8 mouse cellular contexts compared by ENCODE assay signal in genomic region chr9:52167506-52167862, GRCm38 (mm10). TPM values are rescaled to one million over a fixed set of nuclear protein-coding genes. Genes with fewer than 3 reads are reported as not detected.
DNase-seq lines count a peak whose midpoint lies in the region; ATAC-seq and TF ChIP-seq lines count a peak whose summit lies in the region.

No protein-coding gene starts in this region.

- H3K4me3 ChIP-seq in bone marrow, adult 2 months (replicated peaks; ENCODE audit: control insufficient read depth, low read depth, low read length): peak overlapping the region; percentile 68
- peak overlapping the region; percentile 92 for H3K4me3 ChIP-seq in forebrain, embryonic 16.5 days (replicated peaks; ENCODE audit: low read length)
- H3K4me3 ChIP-seq in macrophage (ENCODE audit: inconsistent target): peak overlapping the region; percentile 65

- WGBS in bone marrow, adult 2 months: 21% methylated on average over 8 of the region's 8 CpGs
- WGBS in forebrain, embryonic 16.5 days: under 1% methylated on average over 8 of the region's 8 CpGs
- WGBS in macrophage (ENCODE audit: missing documents): 21% methylated on average over 8 of the region's 8 CpGs

- no peak for TF ChIP-seq CTCF in bone marrow, adult 2 months (IDR thresholded peaks at IDR 0.05; ENCODE audit: control insufficient read depth, insufficient read depth, low read length)

- no peak for TF ChIP-seq POLR2A in bone marrow, adult 2 months (IDR thresholded peaks at IDR 0.05; ENCODE audit: borderline replicate concordance, control insufficient read depth, low read depth, low read length)

- no peaks in the 10 kb centered on the region for H3K9me3 ChIP-seq in forebrain, embryonic 16.5 days (ENCODE audit: control insufficient read depth, low read length)

- peaks cover 3% of the 10 kb centered on the region; the same call in 1 of the 2 replicates for H3K36me3 ChIP-seq in forebrain, embryonic 16.5 days (ENCODE audit: control insufficient read depth, insufficient read depth)
- no peaks in the 10 kb centered on the region for H3K36me3 ChIP-seq in macrophage (ENCODE audit: inconsistent target)

- H3K4me2 ChIP-seq in forebrain, embryonic 16.5 days (ENCODE audit: low read length): peak overlapping the region; percentile 57

- peak overlapping the region; percentile 98 for H3K9ac ChIP-seq in forebrain, embryonic 16.5 days (replicated peaks; ENCODE audit: low read depth, low read length)

- DNase-seq in layer of hippocampus, adult 11-12 months (ENCODE audit: low spot score): peak; percentile 21
- no peak for DNase-seq in layer of hippocampus, postnatal 25 days (ENCODE audit: extremely low spot score in 1 of 2, low spot score in 1 of 2)
- no peak for DNase-seq in retina, embryonic 14.5 days (ENCODE audit: low spot score)
- no peak for DNase-seq in adrenal gland, adult 2 months
- no peak for DNase-seq in embryo, embryonic 9.5 days (ENCODE audit: extremely low spot score)

- H3K27ac ChIP-seq in bone marrow, adult 2 months (ENCODE audit: control insufficient read depth, insufficient read depth, low read depth, low read length, poor library complexity): no peak overlapping the region
- H3K27ac ChIP-seq in forebrain, embryonic 16.5 days (ENCODE audit: low read length): peak overlapping the region; percentile 96
- peak overlapping the region; percentile 43 for H3K27ac ChIP-seq in macrophage

- H3K27me3 ChIP-seq in forebrain, embryonic 16.5 days (replicated peaks; ENCODE audit: control insufficient read depth, insufficient read depth, low read length): no peaks in the 10 kb centered on the region

- H3K79me2 ChIP-seq in macrophage (ENCODE audit: inconsistent target): peaks cover 54% of the 10 kb centered on the region

- peak; percentile 19; the same call in 1 of the 2 replicates for ATAC-seq in forebrain, embryonic 16.5 days

- H3K4me1 ChIP-seq in bone marrow, adult 2 months (ENCODE audit: control insufficient read depth, insufficient read depth, low read length): no peaks in the 10 kb centered on the region; the same call in 1 of the 2 replicates
- H3K4me1 ChIP-seq in forebrain, embryonic 16.5 days (replicated peaks; ENCODE audit: control insufficient read depth, insufficient read depth, low read length): peaks cover 34% of the 10 kb centered on the region

RNA-seq across cellular contexts. Expression of gene Zc3h12c, which starts 0.9 kb away (rescaled TPM):
- 10 to 100 TPM in 1 of 2 experiments, 1 to 10 TPM in 1; 9.2 to 10.4 TPM for total RNA-seq in layer of hippocampus, postnatal 25 days (2021)
- polyA plus RNA-seq in bone marrow, adult 2 months (2011; ENCODE audit: insufficient read depth, insufficient read length, low replicate concordance, missing spikeins): 0.59 and 2.1 TPM in 2 replicates
- polyA plus RNA-seq in forebrain, embryonic 16.5 days (2015; fragmentation: Nextera tagmentation; extraction: Ambion mirVana): 6.4 and 7.4 TPM in 2 replicates
- total RNA-seq in macrophage (2018; cell fraction: chromatin; rRNA removed): 100 to 1,000 TPM in 11 of 26 experiments, 10 to 100 TPM in 15; 11.0 to 391 (median 76.0) TPM
- 100 to 1,000 TPM in 7 of 26 experiments, 10 to 100 TPM in 14, 1 to 10 TPM in 5; 8.9 to 172 (median 26.5) TPM for total RNA-seq in macrophage (2018; cell fraction: cytosol; rRNA removed)
- total RNA-seq in macrophage (2018; cell fraction: nucleus; rRNA removed): 100 to 1,000 TPM in 15 of 26 experiments, 10 to 100 TPM in 11; 20.7 to 445 (median 175) TPM
- polyA plus RNA-seq in macrophage (2018): 2.5 to 5.8 TPM (median 4.9 TPM) in 3 replicates
- 10 to 100 TPM; 19.2 to 23.6 TPM for total RNA-seq in adrenal gland, adult 2 months (2021)
- 2.8 and 3.3 TPM in 2 replicates for polyA plus RNA-seq in adrenal gland, adult 2 months (2012; rRNA removed)
